Mouse (Mus musculus) heart, embryonic 11.5 days (tissue): ENCODE results near the gene Aatk. TPM values are rescaled to one million over a fixed set of nuclear protein-coding genes. Genes with fewer than 3 reads are reported as not detected.

ENCODE experiments used
- ATAC-seq: fragments of 200-750 bp; cut with Nextera tagmentation; replicated peaks from 2 replicates; pipeline ENCODE4 v1.8.0; 2017; ENCODE audit warnings: moderate library complexity; ENCODE audit not compliant: insufficient number of reproducible peaks, low FRiP score, low TSS enrichment
- H3K27ac ChIP-seq: fragments of 300-500 bp; sonication (generic); 2 replicates; pipeline ENCODE4 v1.5.1; 2014; ENCODE audit warnings: mild to moderate bottlenecking, low read depth, low read length
- H3K27me3 ChIP-seq: fragments of 300-500 bp; sonication (generic); 2 replicates; pipeline ENCODE4 v1.6.1; 2014; ENCODE audit warnings: mild to moderate bottlenecking, low read length, mixed read lengths; ENCODE audit not compliant: control insufficient read depth, insufficient read depth
- H3K36me3 ChIP-seq: fragments of 300-500 bp; sonication (generic); 2 replicates; pipeline ENCODE4 v1.6.1; 2014; ENCODE audit warnings: mild to moderate bottlenecking, low read length, moderate library complexity, mixed read lengths; ENCODE audit not compliant: control insufficient read depth, insufficient read depth
- H3K4me1 ChIP-seq: fragments of 300-500 bp; sonication (generic); 2 replicates; pipeline ENCODE4 v1.6.1; 2014; ENCODE audit warnings: low read length; ENCODE audit not compliant: control insufficient read depth, insufficient read depth
- H3K4me2 ChIP-seq: fragments of 300-500 bp; sonication (generic); 2 replicates; pipeline ENCODE4 v1.6.1; 2014; ENCODE audit warnings: mild to moderate bottlenecking, moderate library complexity
- H3K4me3 ChIP-seq: fragments of 300-500 bp; sonication (generic); 2 replicates; pipeline ENCODE4 v1.5.1; 2014; ENCODE audit warnings: low read depth, low read length
- H3K9ac ChIP-seq: fragments of 300-500 bp; sonication (generic); 2 replicates; pipeline ENCODE4 v1.6.1; 2014; ENCODE audit warnings: mild to moderate bottlenecking, low read depth, low read length, moderate library complexity
- H3K9me3 ChIP-seq: fragments of 300-500 bp; sonication (generic); replicated peaks from 2 replicates; pipeline ENCODE4 v1.6.1; 2016; ENCODE audit warnings: low read length; ENCODE audit not compliant: control insufficient read depth
- WGBS: fragments of 180-500 bp; shearing (Covaris S2); extraction: QIAGEN DNeasy Blood & Tissue Kit; methylation state at CpG from one replicate; pipeline ENCODE4 v1.1.7; 2014; ENCODE audit not compliant: insufficient replicate concordance; 5-methylcytosine and 5-hydroxymethylcytosine counted together
- polyA plus RNA-seq: library from polyadenylated mRNA; unstranded; fragments of >200 nt; fragmentation: Nextera tagmentation; extraction: Ambion mirVana; gene quantifications from 2 replicates; pipeline ENCODE4 v1.2.1, GENCODE M21; 2014

Gene Aatk
- polyA plus RNA-seq: 0.24 and 0.35 TPM in 2 replicates

DNA sequence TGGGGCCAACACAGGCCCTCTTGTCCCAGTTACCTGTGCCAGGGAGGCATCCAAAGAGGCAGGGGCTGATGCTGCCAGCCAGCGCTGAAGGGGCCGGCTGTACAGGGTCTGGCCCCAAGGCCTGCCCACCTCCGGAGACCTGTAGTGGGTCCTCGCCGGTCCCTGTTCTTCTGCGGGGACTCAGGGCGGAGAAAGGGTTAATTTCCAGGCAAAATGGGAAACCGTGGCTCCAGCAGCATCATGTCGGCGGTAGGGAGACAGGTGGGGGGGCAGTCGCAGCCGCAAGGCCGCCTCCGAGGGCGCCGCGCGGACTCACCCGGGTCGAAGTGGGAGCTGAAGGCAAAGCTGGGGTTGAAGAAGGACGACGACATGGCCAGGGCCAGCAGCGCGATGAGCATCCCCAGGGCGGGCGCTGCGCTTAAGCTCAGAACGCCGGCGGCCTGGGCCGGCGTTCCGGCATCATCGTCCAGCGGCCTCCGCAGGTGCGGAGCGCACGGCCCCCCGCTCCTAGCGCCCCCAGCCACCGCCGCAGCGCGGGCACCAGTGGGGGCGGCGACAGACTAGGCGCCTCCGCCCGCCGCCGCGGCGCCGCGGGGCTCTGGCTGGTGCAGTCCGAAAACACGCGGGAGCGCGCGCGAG lies at the start of gene Aatk:
Gene Aatk (minus strand): TSS at position 615 of the 639 bp plus-strand sequence.
- Histone ChIP-seq H3K4me1 (peaks cover 27% of the 10 kb centered on the region), H3K27me3 (peaks cover 42% of the 10 kb centered on the region), H3K9me3 (no peaks in the 10 kb centered on the region), H3K4me3 (peak within 1 kb of the TSS; percentile 61), H3K4me2 (peak within 1 kb of the TSS; percentile 97), H3K9ac (peak within 1 kb of the TSS; percentile 48), H3K36me3 (no peaks in the 10 kb centered on the region), H3K27ac (no peak within 1 kb of the TSS)
- WGBS: 1% methylated on average over 56 of the region's 63 CpGs
- ATAC-seq: no peak

DNA sequence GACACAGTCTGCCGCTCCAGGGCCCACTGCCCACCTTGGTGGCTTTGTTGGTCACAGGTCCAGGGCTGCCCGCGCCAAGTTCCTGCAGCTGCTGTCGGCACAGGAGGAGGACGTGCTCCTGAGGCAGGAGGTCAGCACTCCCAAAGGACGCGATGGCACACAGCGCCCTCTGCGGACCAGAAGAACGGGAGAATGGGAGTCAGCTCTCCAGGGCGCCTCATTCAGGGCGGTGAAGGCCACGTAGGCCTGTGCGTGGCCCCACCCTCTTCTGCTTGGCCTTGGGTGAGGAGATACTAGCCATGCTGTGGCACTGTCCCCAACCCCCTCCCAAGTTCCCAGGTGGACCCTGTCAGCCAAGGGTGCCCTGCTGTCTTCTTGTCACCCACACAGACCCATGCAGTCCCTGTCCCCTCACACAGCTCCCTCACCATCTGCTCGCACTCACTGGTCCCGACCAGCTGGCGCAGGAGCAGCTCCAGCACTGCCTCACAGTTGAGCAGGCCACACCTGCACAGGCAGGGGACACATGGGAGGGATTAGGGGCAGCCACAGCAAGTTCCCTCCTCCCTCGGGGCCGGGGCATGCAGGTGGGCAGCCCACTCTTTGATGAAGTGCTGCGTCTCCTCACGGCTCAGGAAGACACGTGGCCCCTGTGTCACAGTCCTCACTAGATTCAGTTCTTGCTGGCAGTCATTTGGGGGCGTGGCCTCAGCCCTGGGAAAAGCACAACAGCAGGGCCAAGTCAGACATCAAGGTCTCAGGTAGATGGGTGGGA lies 46.0 kb upstream of the Aatk start:
- peaks cover 32% of the 10 kb centered on the region for H3K36me3 ChIP-seq
- no peak overlapping the region for H3K4me3 ChIP-seq
- no peaks in the 10 kb centered on the region for H3K27me3 ChIP-seq
- H3K4me1 ChIP-seq: peaks cover 5% of the 10 kb centered on the region; the same call in 1 of the 2 replicates
- WGBS: 79% methylated on average over 23 of the region's 23 CpGs
- no peak overlapping the region for H3K4me2 ChIP-seq
- H3K27ac ChIP-seq: no peak overlapping the region
- H3K9ac ChIP-seq: no peak overlapping the region
- no peak for ATAC-seq
- H3K9me3 ChIP-seq: no peaks in the 10 kb centered on the region

DNA sequence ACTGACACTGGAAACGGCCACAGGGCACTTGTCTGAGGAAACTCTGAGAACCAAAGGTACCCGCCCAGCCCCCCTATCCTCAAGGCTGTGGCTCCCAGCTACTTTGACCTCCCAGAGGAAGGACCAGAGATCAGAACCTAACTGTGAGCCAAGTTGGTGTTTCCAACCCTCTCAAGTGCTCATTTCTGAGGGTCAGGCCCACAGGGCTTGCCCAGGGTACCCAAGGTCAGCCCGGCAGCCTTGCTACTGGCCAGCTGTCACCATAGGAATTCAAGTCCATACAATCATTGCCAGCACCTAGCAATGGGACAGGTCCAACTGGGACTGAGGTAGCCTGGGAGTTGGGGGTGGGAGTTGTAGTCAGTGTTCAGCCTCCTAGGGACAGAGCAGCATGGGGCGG lies 43.7 kb upstream of the Aatk start:
- peaks cover 32% of the 10 kb centered on the region for H3K36me3 ChIP-seq
- ATAC-seq: no peak
- H3K27me3 ChIP-seq: no peaks in the 10 kb centered on the region
- no peak overlapping the region for H3K9ac ChIP-seq
- H3K4me1 ChIP-seq: peaks cover 4% of the 10 kb centered on the region
- H3K9me3 ChIP-seq: no peaks in the 10 kb centered on the region
- H3K4me2 ChIP-seq: no peak overlapping the region
- 85% methylated on average over 4 of the region's 4 CpGs for WGBS
- H3K4me3 ChIP-seq: no peak overlapping the region
- no peak overlapping the region for H3K27ac ChIP-seq

- H3K36me3 ChIP-seq: peaks cover 13% of the 10 kb centered on the region
- H3K4me1 ChIP-seq: peaks cover 7% of the 10 kb centered on the region
- H3K4me3 ChIP-seq: peak within 1 kb of the TSS; percentile 65
- no peaks in the 10 kb centered on the region for H3K27me3 ChIP-seq
- WGBS: 0% methylated on average over 34 of the region's 42 CpGs
- no peaks in the 10 kb centered on the region for H3K9me3 ChIP-seq
- H3K27ac ChIP-seq: peak within 1 kb of the TSS; percentile 57
- ATAC-seq: peak; percentile 99
- H3K4me2 ChIP-seq: peak within 1 kb of the TSS; percentile 74
- H3K9ac ChIP-seq: peak within 1 kb of the TSS; percentile 81
These were observed 39.8 kb upstream of the Aatk start, which contains the start of gene Cep131 for GRCm38 (mm10) chr11:120086702-120087152. Gene Cep131 (minus strand): TSS chr11:120086827.

DNA sequence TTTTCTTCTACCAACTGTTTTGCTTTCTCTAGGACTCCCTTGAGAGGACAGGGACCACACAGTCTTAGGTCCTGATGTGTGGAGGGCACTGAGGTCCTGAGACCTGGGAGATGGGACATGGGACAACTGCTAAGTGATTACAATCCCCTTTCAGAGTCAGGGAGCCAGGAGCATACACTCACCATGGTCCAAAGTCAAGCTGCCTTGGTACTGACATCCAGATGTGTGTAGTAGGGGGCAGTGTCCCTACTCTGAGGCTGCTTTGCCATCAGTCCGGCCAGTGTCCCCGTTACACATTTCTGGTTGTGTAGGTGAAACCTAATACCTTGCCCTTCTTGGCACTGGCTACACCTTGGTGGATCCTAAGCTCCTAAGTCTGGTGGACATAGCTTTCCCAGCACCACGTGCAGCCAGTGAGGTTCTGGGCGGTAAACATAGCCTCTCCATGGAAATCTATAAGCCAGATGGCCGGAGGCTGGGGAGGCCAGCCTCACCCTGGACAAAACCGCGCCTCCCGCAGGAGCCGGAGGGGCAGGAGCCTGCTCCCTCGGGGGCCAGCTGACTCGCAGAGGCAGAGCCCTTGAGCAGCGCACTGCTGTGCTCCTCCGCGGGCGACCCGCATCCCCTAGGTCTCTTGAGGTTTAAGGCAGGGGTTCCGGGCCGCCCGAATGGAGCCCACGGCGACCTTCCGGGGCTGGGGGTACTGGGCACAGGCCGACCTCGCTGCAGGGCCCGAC lies 39.1 kb upstream of the Aatk start:
- Histone ChIP-seq H3K36me3 (peaks cover 7% of the 10 kb centered on the region), H3K27me3 (no peaks in the 10 kb centered on the region), H3K9me3 (no peaks in the 10 kb centered on the region), H3K4me2 (peak overlapping the region; percentile 74), H3K4me1 (peaks cover 7% of the 10 kb centered on the region), H3K4me3 (peak overlapping the region; percentile 65), H3K27ac (peak overlapping the region; percentile 57), H3K9ac (peak overlapping the region; percentile 81)
- WGBS: 1% methylated on average over 25 of the region's 25 CpGs
- ATAC-seq: no peak

- Histone ChIP-seq H3K4me3 (no peak overlapping the region), H3K9me3 (no peaks in the 10 kb centered on the region), H3K36me3 (peaks cover 10% of the 10 kb centered on the region; the same call in 1 of the 2 replicates), H3K9ac (no peak overlapping the region), H3K4me1 (no peaks in the 10 kb centered on the region; the same call in 1 of the 2 replicates), H3K4me2 (no peak overlapping the region), H3K27ac (no peak overlapping the region), H3K27me3 (no peaks in the 10 kb centered on the region)
- ATAC-seq: no peak
- 90% methylated on average over 6 of the region's 6 CpGs for WGBS
These were observed 33.3 kb upstream of the Aatk start for GRCm38 (mm10) chr11:120080282-120080681.

GRCm38 (mm10) chr11:120076191-120076590 lies 29.2 kb upstream of the Aatk start:
- Histone ChIP-seq H3K4me2 (no peak overlapping the region), H3K36me3 (peaks cover 12% of the 10 kb centered on the region; the same call in 1 of the 2 replicates), H3K9ac (no peak overlapping the region), H3K27me3 (no peaks in the 10 kb centered on the region), H3K4me3 (no peak overlapping the region), H3K9me3 (no peaks in the 10 kb centered on the region), H3K27ac (no peak overlapping the region), H3K4me1 (no peaks in the 10 kb centered on the region)
- 70% methylated on average over 3 of the region's 3 CpGs for WGBS
- no peak for ATAC-seq

GRCm38 (mm10) chr11:120072986-120073647 lies 26.1 kb upstream of the Aatk start:
- no peak overlapping the region for H3K9ac ChIP-seq
- H3K4me2 ChIP-seq: no peak overlapping the region
- peaks cover 14% of the 10 kb centered on the region; the same call in 1 of the 2 replicates for H3K36me3 ChIP-seq
- no peaks in the 10 kb centered on the region for H3K27me3 ChIP-seq
- no peaks in the 10 kb centered on the region for H3K9me3 ChIP-seq
- H3K4me3 ChIP-seq: no peak overlapping the region
- no peak overlapping the region for H3K27ac ChIP-seq
- WGBS: 85% methylated on average over 9 of the region's 9 CpGs
- H3K4me1 ChIP-seq: no peaks in the 10 kb centered on the region
- ATAC-seq: no peak
